Mouse (Mus musculus): Measurements from ENCODE around the gene Syncrip.

DNA sequence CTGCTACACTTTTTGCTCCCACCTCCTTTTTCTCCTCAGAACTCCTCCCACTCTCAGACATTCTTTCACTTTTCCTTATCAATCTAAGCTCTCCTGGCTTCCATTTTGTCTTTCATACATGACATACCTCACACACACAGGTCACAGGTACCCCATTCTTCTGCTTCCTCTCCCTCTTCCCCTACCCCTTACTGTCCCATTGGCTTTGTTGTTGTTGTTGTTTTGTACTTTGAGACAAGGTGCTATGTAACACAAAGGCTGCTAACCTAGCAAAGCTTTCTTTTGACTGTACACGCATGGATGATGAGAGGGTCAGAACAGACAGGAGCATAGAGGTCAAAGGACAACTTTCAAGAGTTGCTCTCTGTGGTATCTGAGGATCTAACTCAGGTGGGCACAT, 33.2 kb upstream of the Syncrip start:
- TF ChIP-seq TAL1 (IDR thresholded peaks at IDR 0.05; ENCODE audit: low read length) (no peak), GATA1 (IDR thresholded peaks at IDR 0.05; ENCODE audit: low read length) (no peak)
